Mouse (Mus musculus) CD4-positive helper T cell, adult 2 months (primary cell): ENCODE results near the gene Slc37a3.

Source experiments
- DNase-seq: peaks from one replicate; pipeline ENCODE4 v3.0.0-alpha.2; 2012; ENCODE audit warnings: low read depth, missing footprints, low spot score

The Slc37a3 gene

DNA sequence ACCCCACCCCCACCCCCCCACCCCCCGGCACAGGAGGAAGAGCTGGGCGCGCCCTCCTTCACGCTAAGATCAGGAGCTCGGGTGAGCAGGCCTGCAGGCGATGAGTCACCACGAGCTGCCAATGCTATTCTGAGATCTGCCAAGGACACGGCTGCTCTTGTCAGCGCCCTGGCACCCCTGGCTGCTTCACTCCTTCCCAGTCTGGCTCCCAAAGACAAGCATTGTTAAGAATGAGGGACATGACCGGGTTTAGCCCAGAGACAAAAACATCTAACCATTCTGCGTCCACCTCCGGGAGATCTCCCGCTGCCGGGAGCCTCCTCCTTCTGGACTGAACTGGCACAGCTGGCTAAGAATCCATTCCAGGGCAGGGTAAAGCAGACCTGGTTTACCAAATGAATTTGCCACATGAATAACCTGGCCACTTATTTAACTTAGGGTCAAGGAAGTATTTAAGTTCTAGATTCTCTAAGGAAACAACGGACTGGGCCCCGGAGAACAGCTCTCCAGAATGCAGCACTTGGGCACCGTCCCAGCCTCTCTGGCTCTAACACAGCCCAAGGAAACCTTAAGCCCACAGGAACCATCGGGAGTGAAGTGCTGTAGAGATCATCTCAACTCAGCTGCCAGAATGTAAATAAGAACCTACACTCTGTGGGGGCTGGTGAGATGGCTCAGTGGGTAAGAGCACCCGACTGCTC, 58.3 kb downstream of the Slc37a3 start:
- DNase-seq = no peak

DNA sequence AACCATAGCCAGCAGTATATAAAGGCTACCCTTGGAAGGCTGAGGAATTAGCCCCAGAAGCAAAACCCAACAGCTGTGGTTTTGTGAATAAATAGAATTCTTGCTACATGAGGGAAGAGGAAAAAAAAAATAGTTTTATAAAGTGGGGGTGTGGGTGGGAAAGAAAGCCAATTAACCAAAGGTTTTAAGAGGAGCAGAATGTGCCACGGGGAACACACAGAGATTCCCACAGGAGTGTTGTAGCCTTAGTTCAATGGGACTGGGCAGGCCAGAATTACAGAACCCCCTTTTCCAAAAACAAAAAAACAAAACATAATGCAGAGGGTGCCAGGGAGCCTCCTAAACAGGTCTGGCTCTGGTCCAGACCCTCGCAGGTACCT, 58.9 kb downstream of the Slc37a3 start:
- no peak for DNase-seq

DNA sequence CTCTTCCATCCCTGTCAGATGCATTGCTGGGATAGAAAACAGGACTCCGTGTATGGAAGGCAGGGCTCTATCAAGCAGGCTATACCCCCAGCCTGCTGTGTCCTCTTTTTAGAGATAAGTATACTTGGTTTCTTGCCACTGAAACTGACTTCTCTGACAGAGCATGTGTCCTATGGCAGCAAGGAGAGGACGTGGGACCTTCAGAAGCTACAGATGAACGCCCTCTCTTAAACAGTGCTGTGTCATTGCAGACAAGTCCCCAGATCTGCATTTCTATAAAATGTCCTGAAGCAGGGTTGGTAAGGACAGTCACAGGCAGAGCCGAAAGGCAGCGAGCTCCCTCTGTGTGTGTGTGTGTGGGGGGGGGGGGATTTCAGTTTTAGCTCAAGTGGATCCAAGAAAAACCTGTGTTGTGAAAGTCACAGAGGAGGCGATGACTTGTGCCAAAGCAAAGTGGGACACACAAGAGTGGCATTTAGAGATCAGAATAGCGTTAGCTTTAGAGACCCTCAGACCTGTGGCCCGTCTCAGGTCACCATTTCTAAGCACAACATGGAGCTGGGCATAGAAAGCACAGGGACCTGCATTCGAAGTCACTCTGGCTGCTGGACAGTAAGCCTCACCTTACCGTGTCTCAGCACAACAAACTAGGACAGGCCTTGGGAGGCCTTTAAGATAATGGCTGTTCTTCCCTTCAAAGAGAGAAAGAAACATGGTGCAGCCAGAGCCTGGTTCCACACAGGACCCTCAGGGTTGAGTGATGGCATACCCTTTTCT, 59.4 kb downstream of the Slc37a3 start:
- no peak for DNase-seq

DNA sequence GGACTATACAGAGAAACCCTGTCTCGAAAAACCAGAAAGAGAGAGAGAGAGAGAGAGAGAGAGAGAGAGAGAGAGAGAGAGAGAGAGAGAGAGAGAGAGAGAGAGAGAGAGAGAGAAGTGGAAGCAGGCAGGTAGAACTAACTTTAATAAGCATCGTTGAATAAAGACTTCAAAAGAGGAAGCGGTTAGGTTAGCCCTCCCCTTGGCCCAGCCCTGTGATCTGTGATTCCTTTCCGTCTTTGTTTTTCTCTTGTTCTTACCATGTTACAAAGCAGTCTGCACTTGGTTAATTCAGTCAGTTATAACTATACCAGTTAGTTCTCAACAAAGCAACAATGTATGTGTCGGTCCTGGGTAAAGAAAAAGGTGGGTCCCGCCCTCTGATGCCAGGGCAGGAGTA, 61.4 kb downstream of the Slc37a3 start:
- DNase-seq = peak; percentile 76

DNA sequence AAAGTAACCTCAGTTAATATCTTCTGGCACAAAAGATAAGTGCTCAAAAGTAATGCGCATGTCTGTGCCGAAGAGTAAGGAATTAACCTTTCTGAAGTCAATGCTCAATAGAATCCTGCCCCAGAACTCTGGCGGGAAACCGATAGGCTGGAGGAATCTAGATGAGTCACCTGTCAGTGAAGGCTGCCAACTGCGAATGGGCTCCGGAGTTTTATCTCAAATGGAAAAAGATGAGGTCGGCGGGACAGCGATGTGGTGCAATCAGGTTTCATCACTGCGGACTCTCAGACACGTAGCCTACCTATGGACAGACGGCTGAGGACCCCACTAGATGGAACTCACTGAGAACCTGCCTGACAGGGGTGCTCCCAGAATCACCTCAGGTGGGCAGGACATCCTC, 63.0 kb downstream of the Slc37a3 start:
- DNase-seq = no peak

DNA sequence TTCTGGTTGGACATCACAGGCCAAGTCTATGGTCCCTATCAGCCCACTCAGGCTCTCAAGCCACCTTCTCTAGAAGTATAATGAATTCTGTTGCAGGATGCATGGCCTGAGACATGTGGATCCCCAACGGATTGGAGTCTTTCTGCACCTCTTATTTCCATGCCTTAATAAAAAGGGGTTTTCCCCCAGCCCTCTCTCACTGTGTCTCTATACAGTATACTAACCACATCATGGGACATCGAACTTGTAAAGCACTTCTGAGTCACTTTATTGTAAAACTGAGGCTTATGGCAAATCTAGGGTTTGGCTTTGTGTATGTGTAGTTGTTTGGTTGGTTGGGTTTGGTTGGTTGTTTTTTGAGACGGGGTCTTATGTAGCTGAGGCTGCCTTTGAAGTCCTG, 65.7 kb downstream of the Slc37a3 start:
- peak; percentile 56 for DNase-seq

DNA sequence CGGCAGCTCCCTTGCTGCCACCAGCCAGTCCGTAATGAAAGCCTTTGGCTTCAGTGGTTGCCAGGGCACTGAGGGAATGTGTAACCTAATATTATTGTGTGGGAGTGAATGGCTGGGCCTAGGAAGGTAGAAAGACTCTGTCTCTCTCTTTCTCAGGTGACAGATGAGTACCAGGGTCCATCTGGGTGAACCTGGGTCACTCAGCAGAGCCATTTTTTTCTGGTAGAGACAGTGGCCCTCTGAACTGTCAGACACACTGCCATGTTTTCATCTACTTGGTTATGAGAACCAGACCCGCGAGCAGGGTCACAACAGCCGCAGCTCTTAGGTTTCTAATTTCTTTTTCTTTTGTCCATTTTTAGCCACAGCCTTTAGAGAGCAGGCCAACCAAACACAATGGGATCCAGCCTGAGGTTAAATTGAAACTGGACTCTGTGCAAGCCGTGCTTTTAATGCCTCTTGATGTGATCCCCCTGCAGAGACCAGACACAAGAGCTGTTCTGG, 73.1 kb downstream of the Slc37a3 start:
- no peak for DNase-seq

DNA sequence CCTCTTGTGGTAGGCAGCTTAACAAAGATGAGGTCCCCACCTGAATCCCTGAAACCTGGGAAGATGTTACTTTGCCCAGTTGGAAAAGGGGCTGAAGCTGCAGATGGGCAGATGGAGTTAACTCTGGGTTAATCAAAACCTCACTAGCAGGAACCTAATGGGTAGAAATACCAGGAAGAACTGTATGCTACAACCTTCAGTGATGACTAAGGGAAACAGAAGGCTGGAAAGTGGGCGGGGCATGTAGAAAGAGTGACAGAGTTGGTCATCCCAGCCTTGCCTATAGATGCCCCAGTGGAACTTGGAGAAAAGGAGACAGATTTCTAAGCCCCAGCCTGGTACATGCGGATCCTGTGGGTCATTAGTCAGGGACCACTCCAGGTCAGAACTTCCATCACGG, 76.0 kb downstream of the Slc37a3 start:
- no peak for DNase-seq

DNA sequence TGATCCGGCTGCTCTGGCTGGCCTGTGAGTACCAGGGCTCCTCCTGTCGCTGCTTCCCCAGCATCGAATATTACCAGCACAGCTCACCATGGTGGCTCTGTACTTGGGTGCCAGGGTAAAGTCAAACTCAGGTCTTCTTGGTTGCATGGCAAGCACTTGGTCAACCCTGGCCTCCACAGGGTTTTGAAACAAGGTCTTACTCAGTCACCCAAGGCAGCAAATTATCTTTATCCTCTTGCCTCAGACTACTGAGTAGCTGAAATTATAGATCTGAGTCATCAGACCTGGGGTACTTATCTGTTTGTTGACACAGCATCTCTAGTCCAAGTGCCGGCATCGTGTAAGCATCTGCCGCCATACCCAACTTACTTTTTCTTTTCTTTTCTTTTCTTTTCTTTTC, 80.4 kb downstream of the Slc37a3 start:
- no peak for DNase-seq

DNA sequence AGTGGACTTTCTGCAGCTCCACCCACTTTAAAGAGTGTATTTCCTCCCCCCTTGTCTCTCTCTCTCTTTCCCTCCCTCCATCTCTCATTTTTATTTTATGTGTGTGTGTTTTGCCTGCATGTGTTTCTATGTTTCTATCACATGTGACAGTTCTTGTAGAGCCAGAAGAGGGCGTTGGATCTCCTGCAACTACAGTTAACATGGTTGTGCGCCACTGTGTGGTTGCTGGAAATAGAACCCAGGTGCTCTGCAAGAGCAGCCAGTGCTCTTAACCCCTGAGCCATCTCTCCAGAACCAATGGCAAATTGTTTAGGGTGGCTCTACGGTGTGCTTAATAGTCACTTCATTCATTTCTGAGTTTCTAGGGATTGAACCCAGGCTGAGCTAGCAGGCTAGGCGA, 81.0 kb downstream of the Slc37a3 start:
- no peak for DNase-seq

DNA sequence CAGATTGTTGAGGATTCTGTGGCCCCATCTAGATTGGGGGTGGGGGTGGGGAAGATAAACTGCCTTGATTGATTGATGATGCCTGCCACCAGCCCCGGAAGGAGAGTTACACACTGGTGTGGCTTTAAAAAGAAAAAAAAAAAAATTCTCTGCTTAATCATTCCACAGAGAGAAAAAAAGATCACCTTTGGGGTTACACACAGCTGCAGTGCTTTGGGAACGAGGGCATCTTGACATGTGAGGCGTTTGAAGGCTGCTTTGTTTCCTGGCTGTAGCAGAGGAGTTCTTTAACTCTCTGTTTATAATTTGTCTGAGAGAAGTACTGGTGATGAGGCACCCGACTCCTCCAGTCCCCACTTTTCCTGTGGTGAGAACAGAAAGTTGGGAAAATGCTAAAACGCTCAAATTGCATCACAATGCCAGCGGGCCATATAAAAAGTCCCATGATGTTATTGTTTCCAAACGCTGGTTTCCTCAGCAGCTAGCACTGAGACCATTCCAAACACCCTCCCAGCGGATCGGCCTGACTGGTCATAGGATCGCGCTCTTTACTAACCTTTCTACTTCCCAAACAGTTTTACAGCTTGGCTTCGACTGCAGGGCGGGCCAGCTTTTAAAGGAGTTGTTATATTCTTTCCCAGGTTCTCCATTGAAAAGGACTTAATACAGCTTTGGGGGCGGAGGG, 81.6 kb downstream of the Slc37a3 start:
- DNase-seq = no peak

DNA sequence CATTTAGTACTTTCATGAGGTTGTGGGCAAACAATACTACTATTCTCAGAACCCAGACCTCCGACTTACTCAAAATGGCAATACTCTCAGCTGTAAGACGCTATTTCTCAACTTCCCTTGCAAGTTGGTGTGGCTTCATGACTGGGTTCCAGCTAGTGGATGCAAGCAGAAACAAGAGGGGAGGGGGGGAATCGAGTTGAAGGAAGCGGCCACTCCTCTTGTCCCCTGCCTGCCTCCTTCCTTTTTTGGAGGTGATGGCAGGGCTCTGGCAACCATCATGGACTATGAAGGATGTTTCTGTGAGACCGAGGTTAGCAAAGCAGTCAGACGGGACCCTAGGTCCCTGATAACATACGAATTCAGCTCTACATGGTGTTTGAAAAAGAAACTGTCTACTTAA, 87.8 kb downstream of the Slc37a3 start:
- no peak for DNase-seq

DNA sequence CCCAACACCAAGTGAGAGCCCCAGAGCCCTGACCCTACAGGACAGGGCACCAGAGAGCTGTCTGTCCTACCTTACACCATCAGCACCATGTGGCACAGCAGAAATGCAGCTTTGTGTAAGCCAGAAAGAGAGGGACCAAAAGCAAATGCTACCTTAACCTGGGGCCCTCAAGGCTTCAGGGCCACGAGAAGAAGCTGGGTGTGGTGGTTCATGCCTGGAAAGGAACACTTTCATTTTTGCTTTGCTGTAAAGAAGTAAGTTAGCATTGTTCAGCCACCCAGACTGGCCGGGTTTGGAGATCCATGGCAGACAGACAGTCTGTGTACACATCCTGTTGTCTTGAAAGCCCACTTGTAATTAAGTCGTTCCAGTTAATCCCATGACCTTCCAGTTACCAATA, 89.7 kb downstream of the Slc37a3 start:
- peak; percentile 39 for DNase-seq

DNA sequence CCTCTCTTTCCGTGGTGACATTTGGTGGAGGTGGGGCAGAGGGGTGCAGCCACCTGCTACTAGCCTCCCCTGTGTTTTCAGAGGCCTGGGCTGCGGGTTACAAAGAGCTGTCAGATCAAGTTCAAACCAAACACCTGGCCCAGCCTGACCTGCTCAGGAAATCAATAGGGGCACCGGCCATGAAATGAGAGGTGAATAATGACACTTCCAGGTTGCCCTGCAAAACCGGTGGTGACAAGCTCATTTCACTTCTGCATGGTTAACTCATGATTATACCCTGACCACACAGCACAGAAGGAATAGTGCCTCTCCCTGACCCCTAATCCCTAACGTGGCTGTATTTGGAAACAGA, 90.8 kb downstream of the Slc37a3 start:
- no peak for DNase-seq

DNA sequence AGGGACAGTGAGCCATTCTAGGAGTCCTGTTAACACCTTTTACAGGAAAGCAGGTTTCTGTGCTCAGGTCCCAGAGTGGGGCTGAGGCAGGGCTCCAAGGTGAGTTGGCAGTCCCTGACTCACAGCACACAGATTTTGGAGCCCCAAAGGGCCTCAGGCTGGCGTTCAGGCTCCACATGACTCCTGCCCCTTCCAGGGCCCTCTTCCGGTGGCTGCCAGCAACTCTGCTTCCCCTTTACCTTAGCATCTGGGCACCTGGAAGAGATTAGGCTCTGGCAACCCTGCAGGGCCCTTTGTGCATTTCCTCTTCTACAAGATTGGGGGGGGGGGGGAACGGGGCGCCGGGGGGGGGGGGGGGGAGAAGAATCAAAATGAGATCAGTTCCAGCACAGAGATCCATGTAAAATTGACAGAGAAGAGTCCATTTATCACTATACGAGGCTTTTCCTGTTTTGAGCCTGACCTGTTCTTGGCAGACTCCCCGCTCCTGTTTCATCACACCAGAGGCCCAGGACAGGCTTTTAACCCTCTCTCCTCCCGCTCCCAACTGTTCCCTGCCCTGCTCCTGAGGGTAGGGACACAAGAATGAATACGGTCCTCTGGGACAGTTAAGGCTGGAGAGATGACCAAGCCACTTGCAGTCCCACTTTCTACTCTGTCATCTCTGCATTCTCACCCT, 91.3 kb downstream of the Slc37a3 start:
- DNase-seq = peak; percentile 42

DNA sequence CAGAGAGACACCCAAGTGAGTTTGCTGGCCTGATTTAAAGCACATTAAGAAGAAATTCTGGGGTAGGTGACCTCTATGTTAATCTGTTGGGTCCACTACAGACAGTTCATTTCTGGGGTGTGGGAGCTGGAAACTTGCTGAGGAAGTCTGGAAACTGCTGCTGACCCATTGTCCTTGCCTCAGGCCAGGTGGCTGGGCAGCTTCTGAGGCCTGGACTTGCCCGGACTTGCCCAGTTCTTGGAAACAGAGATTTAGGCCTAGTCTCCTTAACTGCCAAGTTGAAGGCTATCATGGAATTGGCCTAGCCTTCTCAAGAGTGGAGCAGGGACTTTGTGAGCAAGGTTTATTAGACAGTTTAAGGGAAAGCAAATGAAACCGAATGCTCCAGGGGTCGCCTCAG, 92.6 kb downstream of the Slc37a3 start:
- no peak for DNase-seq
